Mouse (Mus musculus): ENCODE data around the gene Ttc8. TPM values are rescaled to one million over a fixed set of nuclear protein-coding genes. Genes with fewer than 3 reads are reported as not detected.

Gene Ttc8
- polyA plus RNA-seq, 1 experiment = 17.6 TPM

DNA sequence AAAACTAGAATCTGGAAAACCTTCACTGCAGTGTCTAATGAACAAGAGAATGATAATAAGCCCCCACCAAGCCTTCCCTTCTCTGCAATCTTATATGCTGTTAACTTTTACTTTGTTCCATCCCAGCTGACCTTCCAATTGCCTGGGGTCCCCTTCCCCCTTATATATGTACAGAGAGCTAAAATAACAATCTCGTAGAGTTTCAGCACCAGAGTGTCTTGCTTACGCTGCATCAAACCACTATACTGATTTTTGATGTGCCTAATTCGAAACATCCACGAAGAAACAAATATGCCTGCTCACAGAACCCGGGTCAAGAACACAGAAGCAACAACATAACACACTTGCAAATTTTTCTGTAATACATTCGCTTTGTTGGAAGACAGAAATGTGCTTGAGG, 20.7 kb upstream of the Ttc8 start:
- Histone ChIP-seq H3K4me1 (ENCODE audit: control insufficient read depth, insufficient read depth, low read length) (no peaks in the 10 kb centered on the region), H3K4me3 (ENCODE audit: control insufficient read depth, low read depth, low read length) (no peak overlapping the region), H3K36me3 (ENCODE audit: control insufficient read depth, insufficient read depth, low read length) (no peaks in the 10 kb centered on the region), H3K27ac (ENCODE audit: control insufficient read depth, insufficient read depth, low read depth, low read length) (no peak overlapping the region), H3K27me3 (ENCODE audit: control insufficient read depth, insufficient read depth, low read length) (no peaks in the 10 kb centered on the region)
- TF ChIP-seq POLR2A (IDR thresholded peaks at IDR 0.05; ENCODE audit: control insufficient read depth, low read depth, low read length) (no peak), CTCF (IDR thresholded peaks at IDR 0.05; ENCODE audit: control insufficient read depth, insufficient read depth, insufficient replicate concordance, low read depth, low read length) (no peak)

DNA sequence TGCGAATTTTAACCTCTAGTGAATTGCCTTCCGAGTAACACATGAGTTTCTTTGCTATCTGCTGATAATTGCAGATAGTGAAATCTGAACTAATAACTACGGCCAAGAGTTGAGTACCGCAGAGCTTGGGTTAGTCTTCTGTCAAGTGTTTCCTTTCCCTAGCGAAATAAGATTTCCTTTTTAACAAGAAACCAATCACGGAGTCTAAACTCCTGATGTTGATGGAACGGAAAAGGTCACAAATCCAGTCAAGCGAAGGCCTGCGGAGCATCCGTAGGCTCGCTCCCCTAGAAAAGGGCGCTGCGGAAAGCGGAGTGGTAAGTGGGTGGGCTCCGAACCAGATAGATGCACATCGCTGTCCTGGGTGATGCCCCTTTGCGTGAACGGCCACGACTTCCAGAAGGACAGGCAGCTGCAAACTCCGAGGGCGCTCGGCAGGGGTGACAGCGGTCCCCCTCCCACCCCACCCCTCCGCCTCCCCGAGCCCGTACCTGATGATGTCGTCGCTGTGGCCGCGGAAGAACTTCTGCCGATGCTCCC, 20.0 kb upstream of the Ttc8 start:
- no peaks in the 10 kb centered on the region for H3K4me1 ChIP-seq (ENCODE audit: control insufficient read depth, insufficient read depth, low read length)
- no peak for TF ChIP-seq POLR2A (IDR thresholded peaks at IDR 0.05; ENCODE audit: control insufficient read depth, low read depth, low read length)
- TF ChIP-seq CTCF (IDR thresholded peaks at IDR 0.05; ENCODE audit: control insufficient read depth, insufficient read depth, insufficient replicate concordance, low read depth, low read length) = no peak
- no peaks in the 10 kb centered on the region for H3K27me3 ChIP-seq (ENCODE audit: control insufficient read depth, insufficient read depth, low read length)
- H3K4me3 ChIP-seq (ENCODE audit: control insufficient read depth, low read depth, low read length) = peak overlapping the region; percentile 96
- H3K27ac ChIP-seq (ENCODE audit: control insufficient read depth, insufficient read depth, low read depth, low read length) = no peak overlapping the region
- no peaks in the 10 kb centered on the region for H3K36me3 ChIP-seq (ENCODE audit: control insufficient read depth, insufficient read depth, low read length)

DNA sequence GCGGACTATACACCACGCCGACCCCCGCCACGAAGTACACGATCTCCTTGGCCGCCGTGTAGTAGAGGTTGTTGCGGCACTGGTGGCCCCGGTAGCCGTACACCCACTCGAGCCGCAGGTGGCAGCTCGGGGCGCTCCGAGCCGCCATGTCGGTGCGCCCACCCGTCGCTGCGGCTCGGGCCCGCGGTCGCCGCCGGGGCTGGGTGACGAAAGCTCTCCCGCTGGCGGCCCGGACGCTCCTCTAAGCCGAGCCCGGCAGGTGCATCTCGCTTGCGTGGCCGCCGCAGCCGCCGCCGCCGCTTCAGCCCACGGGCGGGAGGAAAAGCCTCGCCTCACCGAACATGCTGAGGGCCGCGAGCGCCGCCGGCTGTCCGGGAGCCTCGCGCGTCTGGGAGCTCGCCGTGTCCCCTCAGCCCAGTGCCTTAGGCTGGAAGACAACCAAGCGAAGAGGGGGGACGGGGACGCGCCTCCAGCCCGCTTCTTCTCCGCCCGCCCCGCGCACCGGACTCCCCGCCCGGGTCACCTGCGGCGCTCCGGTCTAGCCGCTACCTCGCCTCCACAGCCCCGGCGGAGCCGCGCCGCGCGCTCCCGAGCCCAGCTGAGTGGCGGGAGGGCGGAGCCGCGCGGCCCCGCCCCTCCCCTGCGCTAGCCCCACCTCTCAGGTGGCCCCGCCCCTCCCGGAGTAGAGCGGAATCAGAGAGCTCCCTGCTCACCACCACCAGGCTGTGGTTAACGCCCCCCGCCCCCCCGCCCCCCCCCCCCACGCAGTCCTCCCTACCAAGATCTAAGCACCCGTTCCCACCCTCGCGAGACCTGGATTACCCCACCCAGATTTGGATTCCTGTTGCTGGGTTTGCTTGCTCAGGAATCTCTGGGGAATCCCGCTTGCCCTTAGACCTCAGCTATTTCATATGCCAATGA, 19.2 kb upstream of the Ttc8 start, which contains the start of gene Eml5:
Eml5 (minus strand) TSS at position 604 of the 921 bp plus-strand sequence.
- no peaks in the 10 kb centered on the region for H3K4me1 ChIP-seq (ENCODE audit: control insufficient read depth, insufficient read depth, low read length)
- peak within 1 kb of the TSS; percentile 96 for H3K4me3 ChIP-seq (ENCODE audit: control insufficient read depth, low read depth, low read length)
- no peaks in the 10 kb centered on the region for H3K27me3 ChIP-seq (ENCODE audit: control insufficient read depth, insufficient read depth, low read length)
- H3K27ac ChIP-seq (ENCODE audit: control insufficient read depth, insufficient read depth, low read depth, low read length) = no peak within 1 kb of the TSS
- H3K36me3 ChIP-seq (ENCODE audit: control insufficient read depth, insufficient read depth, low read length) = no peaks in the 10 kb centered on the region
- TF ChIP-seq POLR2A (IDR thresholded peaks at IDR 0.05; ENCODE audit: control insufficient read depth, low read depth, low read length) = no peak; the same call in 1 of the 2 replicates
- no peak for TF ChIP-seq CTCF (IDR thresholded peaks at IDR 0.05; ENCODE audit: control insufficient read depth, insufficient read depth, insufficient replicate concordance, low read depth, low read length)

DNA sequence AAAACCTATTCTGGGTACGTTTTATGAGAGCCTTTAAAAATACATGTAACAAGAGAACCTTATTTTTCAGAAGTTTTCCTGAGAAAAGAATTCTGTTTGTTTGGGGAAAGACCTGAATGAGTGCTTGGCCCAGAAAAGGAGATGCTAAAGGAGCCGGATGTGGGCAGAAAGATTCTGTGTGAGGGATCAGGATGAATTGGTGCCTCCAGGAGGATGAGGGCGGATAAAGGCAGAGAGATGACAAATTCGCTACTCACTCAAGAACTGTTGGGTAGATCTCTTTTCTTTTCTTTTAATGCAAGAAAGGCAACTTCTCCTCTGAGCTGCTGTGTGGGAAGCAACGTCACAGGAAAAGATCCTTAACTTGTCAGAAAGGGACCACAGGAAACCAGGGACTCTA, 14.9 kb upstream of the Ttc8 start:
- H3K27me3 ChIP-seq (ENCODE audit: control insufficient read depth, insufficient read depth, low read length) = no peaks in the 10 kb centered on the region
- no peak overlapping the region for H3K4me3 ChIP-seq (ENCODE audit: control insufficient read depth, low read depth, low read length)
- H3K27ac ChIP-seq (ENCODE audit: control insufficient read depth, insufficient read depth, low read depth, low read length) = no peak overlapping the region
- no peaks in the 10 kb centered on the region for H3K4me1 ChIP-seq (ENCODE audit: control insufficient read depth, insufficient read depth, low read length)
- H3K36me3 ChIP-seq (ENCODE audit: control insufficient read depth, insufficient read depth, low read length) = no peaks in the 10 kb centered on the region
- no peak for TF ChIP-seq POLR2A (IDR thresholded peaks at IDR 0.05; ENCODE audit: control insufficient read depth, low read depth, low read length)
- TF ChIP-seq CTCF (IDR thresholded peaks at IDR 0.05; ENCODE audit: control insufficient read depth, insufficient read depth, insufficient replicate concordance, low read depth, low read length) = no peak

DNA sequence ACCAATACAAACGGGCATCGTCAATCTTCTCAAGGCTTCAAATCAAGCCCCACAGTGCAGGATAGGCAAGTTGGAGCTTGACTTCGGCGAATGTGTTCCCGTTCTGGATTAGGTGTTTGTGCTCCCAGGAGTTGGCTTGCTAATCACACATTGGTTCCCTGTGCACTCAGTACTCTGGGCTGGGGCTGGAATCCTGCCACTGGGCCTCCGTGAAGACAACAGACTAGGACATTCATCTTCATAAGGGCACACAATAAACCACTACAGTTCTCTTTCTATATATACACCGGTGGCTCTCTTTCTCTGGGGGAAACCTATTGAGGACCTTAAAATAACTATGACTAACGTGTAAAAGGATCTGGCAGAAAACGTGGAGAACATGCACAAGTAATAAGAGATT, 10.3 kb upstream of the Ttc8 start:
- TF ChIP-seq POLR2A (IDR thresholded peaks at IDR 0.05; ENCODE audit: control insufficient read depth, low read depth, low read length) = no peak
- no peak for TF ChIP-seq CTCF (IDR thresholded peaks at IDR 0.05; ENCODE audit: control insufficient read depth, insufficient read depth, insufficient replicate concordance, low read depth, low read length)
- no peaks in the 10 kb centered on the region for H3K27me3 ChIP-seq (ENCODE audit: control insufficient read depth, insufficient read depth, low read length)
- no peaks in the 10 kb centered on the region for H3K36me3 ChIP-seq (ENCODE audit: control insufficient read depth, insufficient read depth, low read length)
- H3K4me3 ChIP-seq (ENCODE audit: control insufficient read depth, low read depth, low read length) = no peak overlapping the region
- H3K4me1 ChIP-seq (ENCODE audit: control insufficient read depth, insufficient read depth, low read length) = no peaks in the 10 kb centered on the region
- H3K27ac ChIP-seq (ENCODE audit: control insufficient read depth, insufficient read depth, low read depth, low read length) = no peak overlapping the region

DNA sequence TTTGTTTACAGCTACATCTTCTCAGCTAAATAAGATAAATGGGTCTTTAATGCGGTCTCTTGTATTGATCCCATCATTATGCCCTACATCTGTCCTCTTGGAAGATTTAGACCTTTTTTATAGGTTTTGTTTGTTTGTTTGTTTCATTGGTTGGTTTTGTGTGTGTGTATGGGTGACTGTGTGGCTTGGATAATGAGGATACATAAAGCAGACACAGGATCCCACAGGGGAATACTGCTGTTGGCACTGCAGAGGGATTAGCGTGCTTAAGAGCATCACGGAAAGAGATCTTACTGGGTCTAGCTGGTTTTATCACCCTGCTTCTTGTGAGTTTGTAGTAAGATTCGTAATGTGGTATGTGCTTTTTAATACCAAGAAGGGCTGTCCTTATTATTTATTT, 10.8 kb downstream of the Ttc8 start:
- TF ChIP-seq CTCF (IDR thresholded peaks at IDR 0.05; ENCODE audit: control insufficient read depth, insufficient read depth, insufficient replicate concordance, low read depth, low read length) (no peak), POLR2A (IDR thresholded peaks at IDR 0.05; ENCODE audit: control insufficient read depth, low read depth, low read length) (no peak)
- no peaks in the 10 kb centered on the region for H3K4me1 ChIP-seq (ENCODE audit: control insufficient read depth, insufficient read depth, low read length)
- H3K36me3 ChIP-seq (ENCODE audit: control insufficient read depth, insufficient read depth, low read length) = no peaks in the 10 kb centered on the region
- no peak overlapping the region for H3K27ac ChIP-seq (ENCODE audit: control insufficient read depth, insufficient read depth, low read depth, low read length)
- no peak overlapping the region for H3K4me3 ChIP-seq (ENCODE audit: control insufficient read depth, low read depth, low read length)
- H3K27me3 ChIP-seq (ENCODE audit: control insufficient read depth, insufficient read depth, low read length) = no peaks in the 10 kb centered on the region

DNA sequence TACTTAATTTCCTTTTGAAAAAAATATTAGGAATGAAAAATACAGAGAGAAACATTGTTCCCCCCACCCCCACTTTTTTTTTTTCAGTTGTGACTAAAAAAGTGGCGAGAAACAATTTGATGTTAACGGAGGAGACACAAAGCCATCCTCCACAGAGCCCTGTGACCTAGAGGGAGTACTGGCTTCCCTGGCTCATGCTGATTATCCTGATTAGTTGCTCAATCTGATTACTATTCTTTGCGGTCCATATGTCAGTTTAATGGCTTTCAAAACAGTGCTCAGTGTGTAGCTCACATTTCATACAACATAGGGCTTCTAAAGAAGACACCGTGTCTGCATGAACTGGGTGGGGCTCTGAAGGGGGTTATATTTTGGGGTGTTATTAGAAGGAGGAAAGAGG, 12.1 kb downstream of the Ttc8 start:
- no peaks in the 10 kb centered on the region for H3K4me1 ChIP-seq (ENCODE audit: control insufficient read depth, insufficient read depth, low read length)
- TF ChIP-seq CTCF (IDR thresholded peaks at IDR 0.05; ENCODE audit: control insufficient read depth, insufficient read depth, insufficient replicate concordance, low read depth, low read length) (no peak), POLR2A (IDR thresholded peaks at IDR 0.05; ENCODE audit: control insufficient read depth, low read depth, low read length) (no peak)
- no peaks in the 10 kb centered on the region for H3K36me3 ChIP-seq (ENCODE audit: control insufficient read depth, insufficient read depth, low read length)

More for the DNA sequence above, 12.1 kb downstream of the Ttc8 start:
- H3K27ac ChIP-seq (ENCODE audit: control insufficient read depth, insufficient read depth, low read depth, low read length) = no peak overlapping the region
- H3K4me3 ChIP-seq (ENCODE audit: control insufficient read depth, low read depth, low read length) = no peak overlapping the region
- H3K27me3 ChIP-seq (ENCODE audit: control insufficient read depth, insufficient read depth, low read length) = no peaks in the 10 kb centered on the region

All from testis, adult 2 months (tissue).